Mouse (Mus musculus) cortical plate, adult 2 months (tissue): ENCODE results near the gene Agmo.

Experiments used
- CTCF ChIP-seq: fragments of 200-500 bp; IDR thresholded peaks from 2 replicates; pipeline ENCODE4 v1.5.1; 2011; ENCODE audit warnings: mild to moderate bottlenecking, control low read depth, low read length; ENCODE audit not compliant: insufficient read depth; ENCODE audit errors: extremely low read depth
- POLR2A ChIP-seq: fragments of 200-500 bp; IDR thresholded peaks from 2 replicates; pipeline ENCODE4 v1.6.1; 2011; ENCODE audit warnings: mild to moderate bottlenecking, low read length, control low read depth; ENCODE audit not compliant: insufficient read depth; ENCODE audit errors: extremely low read depth

- TF ChIP-seq CTCF (no peak), POLR2A (no peak)
Observed at GRCm38 (mm10) chr12:37521772-37522171, 280.3 kb downstream of the Agmo start.
